Mouse (Mus musculus): ENCODE results near the gene Trim7.
"Not testable (repeated sequence)": the region's sequence is repeated elsewhere in the genome, so short reads cannot be mapped to it uniquely, and the experiment has no call there.

Gene Trim7

DNA sequence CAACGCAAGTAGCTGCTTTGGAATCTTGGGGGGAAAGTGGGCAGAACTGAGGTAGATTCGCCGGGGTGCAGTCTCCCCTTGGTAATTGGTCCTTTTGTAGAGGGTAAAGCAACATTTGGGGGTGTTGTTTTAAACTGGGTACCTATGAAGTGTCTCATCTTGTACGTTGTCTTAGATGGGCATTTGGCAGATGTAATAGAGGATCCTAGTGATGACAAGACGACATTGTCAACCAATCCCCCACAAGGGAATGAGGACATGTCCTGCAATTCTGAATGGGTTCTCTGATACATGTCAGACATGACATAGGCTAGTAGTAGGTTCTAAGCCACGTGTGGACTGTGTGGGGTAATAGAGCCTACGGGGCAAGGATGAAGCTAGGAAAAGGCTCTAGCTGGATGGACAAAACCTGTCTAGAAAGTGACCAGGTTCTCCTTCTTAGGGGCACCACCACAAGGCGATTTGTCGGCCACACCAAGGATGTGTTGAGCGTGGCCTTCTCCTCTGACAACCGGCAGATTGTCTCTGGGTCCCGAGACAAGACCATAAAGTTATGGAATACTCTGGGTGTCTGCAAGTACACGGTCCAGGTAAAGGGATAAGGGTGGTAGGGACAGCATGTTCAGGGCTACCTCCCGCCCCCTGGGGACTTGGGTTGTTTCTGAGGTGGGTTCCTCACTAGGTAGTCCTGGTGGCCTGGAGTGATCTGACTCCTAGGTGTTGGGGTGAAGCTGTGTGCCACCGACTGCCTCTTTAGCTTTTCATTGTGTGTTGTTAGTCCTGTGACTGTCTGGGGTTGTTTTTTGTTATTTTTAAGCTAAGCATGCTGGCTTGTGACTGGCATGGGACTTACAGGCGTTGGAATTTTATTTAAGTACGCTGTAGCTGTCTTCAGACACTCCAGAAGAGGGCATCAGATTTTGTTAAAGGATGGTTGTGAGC, 23.8 kb upstream of the Trim7 start:
- no peak for DNase-seq (ENCODE audit: low spot score in 2 of 2)

DNA sequence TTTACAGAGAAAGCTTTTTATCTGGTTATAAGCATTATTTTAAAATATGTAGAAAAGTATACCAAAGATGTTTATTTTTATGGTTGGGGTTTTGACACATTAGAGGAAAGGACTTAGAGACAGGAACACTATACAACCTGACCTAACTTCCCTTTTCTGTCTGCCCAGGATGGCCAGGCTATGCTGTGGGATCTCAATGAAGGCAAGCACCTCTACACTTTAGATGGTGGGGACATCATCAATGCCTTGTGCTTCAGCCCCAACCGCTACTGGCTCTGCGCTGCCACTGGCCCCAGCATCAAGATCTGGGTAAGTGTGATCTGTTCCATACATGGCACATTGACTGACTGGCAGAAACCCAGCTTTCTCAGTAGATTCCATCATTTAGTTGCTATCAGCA, 22.0 kb upstream of the Trim7 start:
- DNase-seq (ENCODE audit: low spot score in 2 of 2): no peak

DNA sequence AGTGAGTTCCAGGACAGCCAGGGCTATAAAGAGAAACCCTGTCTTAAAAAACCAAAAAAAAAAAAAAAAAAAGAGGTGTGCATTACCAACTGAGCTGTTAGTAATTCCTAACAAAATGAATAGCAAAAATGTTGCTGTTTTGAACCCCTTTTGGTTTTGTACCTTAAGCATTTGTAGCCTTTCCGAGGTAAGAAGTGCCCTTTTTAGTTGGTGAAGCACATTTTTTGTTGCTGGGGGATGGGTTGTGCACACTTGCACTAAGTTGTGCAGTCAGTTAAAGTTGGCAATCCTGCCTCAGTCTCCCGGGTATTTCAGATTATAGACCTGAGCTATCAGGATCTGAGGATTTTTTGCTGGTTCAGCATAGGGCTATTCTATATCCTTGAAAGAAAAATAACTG, 21.0 kb upstream of the Trim7 start:
- no peak for DNase-seq (ENCODE audit: low spot score in 2 of 2)

DNA sequence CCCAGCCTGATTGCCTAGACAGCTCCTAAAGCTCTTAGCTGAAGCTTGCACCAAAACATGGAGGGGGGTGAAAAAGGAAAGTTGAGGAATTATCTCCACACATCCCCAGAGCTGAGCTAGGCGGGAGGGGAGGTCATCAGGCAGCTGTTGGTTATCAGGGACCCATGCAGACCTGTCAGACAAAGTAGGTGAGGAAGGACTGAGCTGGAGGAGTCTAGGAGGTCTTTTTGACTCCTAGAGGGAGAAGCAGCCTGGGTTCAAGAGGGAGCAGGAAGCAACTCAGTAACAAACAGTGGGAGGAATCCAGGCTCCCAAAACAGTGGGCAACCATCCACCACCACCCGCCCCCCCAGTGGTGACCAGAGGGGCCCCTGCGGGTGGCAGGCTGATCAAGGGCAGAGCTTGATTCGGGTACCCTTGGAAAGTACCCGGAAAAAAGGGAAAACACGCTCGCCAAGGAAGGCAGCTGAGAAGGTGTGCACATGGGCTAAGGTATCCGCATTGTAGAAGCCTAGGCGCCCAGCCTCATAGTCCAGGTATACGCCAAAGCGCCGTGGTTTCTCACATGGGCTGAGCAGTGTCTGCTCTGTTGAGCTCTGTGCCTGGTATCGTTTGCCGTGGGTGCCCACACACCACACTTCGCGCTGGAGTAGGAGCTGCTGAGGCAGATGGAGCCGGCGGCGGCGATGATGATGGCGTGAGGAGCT, 18.9 kb upstream of the Trim7 start:
- DNase-seq (ENCODE audit: low spot score in 2 of 2): no peak

DNA sequence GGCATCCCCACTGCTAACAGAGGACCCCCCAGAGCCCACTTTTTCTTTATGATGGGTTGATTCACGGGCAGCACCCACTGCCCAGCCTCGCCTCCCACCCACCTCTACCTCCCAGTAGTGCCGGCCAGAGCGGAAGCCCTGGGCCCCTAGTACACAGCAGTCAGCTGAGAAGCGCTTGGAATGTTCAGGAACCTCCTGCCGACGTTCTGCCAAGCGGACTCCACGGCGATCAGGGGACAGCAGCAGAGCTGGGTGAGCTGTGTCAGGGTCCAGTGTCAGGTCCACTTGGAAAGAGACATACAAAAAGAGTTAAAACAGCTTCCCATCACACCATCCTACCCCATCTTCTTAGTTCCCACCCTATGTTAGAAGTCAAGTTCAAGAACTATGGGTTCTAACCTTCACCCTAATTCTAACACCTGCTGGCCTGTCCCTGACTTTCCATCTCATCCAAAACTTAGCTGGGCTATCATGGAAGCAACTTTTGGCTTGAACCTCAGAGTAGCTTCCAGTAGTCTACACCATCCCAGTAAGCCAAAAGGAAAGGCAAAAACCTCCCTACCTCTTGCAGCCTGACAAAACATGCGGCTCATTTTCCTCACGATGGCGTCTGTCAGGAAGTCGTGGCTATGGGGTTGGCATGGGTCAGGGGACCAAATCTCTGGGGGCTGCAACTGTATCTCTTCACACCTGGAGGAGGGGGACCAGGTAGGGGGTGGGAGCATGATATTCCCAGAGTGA, 18.2 kb upstream of the Trim7 start:
- no peak for DNase-seq (ENCODE audit: low spot score in 2 of 2)

DNA sequence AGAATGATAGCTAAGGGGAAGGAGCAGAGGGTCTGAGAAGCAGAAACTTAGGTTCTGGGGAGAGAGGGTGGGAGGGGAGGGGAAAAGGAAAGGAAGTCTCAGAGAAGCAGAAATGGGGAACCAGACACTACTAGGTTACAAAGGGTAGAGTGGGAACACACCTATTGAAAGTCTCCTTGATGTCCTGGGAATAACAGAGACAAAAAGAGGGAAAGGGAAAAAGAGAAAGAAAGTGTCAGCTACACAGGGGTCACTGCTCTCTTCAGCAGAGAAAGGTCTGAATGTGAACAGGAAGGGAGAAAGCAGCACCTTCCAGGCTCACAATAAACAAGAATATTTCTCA, 17.7 kb upstream of the Trim7 start:
- DNase-seq (ENCODE audit: low spot score in 2 of 2): no peak

DNA sequence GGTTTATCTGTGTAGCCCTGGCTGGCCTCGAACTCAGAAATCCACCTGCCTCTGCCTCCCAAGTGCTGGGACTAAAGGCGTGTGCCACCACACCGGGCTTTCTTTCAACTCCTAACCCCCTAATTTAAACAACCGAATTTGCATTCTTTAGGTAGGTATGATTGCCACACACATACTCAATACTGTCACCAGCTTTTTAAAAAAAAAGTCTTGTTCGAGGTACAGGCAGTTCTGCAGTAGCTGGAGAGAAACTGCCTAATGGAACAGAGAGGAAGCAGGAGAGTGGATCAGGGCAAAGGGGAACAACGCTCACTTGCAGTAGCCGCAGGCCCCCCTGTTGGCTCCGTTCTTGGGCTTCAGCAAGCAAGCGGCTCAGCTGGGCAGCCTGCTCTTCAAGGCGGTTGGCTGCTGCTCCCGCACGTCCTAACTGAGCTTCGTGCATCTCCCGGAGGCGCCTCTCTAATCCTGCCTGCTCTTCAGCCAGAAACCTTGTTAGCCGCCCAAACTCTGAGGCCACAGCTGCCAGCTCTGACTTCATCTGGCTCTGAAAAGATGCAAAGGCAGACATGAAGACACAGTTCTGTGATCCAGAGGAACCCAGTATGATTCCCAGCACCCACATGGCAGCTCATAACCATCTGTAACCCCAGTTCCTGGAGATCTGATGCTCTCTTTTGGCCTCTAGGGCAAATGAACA, 17.1 kb upstream of the Trim7 start:
- no peak for DNase-seq (ENCODE audit: low spot score in 2 of 2)

DNA sequence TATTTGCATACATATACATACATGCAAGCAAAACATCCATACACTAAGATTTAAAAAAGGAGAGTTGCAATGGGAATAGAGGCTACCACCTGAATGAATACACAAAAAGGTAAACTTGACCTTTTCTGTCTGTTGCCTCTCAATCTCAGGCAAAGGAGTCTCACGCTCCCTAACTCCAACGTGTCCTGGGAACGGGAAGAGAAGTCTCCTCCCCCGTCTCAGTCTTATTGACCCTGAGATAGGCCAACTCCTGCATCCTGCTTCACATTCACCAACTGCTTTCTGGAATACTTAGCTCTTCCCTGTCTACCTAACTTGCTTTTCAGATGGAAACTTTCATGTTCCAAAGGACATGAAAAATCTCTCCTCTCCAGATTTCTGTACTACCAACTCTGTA, 16.5 kb upstream of the Trim7 start:
- no peak for DNase-seq (ENCODE audit: low spot score in 2 of 2)

DNA sequence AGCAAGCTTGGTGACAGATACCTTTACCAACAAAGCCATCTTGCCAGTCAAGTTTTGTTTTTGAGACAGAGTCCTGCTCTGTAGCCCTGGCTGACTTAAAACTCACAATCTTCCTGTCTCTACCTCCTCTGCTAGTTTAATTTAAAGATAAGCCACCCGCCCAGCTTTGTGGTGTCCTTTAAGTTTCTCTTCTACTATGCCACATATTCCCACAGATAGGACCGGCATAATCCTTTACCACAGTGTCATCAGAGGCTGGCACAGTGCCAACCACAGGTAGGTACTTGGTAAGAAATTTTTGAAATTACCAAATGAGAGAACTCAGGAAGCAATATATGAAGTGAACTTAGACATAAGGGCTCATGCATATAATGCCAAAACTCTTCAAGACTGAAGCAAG, 15.8 kb upstream of the Trim7 start:
- DNase-seq (ENCODE audit: low spot score in 2 of 2): no peak

DNA sequence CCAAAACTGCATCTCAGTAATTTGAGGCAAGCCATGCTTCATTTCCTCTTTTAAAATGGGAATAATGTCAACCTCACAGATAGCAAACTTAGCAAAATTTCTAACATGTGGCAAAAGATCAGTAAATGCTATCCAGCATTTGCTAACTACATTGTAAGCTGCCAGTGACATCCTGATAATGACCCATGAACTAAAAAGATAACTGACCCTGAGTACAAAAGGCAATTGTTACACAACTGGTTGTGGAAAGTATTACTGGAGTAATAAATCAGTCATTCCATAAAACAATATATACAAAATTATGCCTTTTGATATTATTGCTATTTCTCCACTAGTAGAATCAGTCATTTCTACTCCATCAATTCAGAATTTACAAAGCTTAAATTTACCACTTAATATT, 12.2 kb upstream of the Trim7 start:
- no peak for DNase-seq (ENCODE audit: low spot score in 2 of 2)

DNA sequence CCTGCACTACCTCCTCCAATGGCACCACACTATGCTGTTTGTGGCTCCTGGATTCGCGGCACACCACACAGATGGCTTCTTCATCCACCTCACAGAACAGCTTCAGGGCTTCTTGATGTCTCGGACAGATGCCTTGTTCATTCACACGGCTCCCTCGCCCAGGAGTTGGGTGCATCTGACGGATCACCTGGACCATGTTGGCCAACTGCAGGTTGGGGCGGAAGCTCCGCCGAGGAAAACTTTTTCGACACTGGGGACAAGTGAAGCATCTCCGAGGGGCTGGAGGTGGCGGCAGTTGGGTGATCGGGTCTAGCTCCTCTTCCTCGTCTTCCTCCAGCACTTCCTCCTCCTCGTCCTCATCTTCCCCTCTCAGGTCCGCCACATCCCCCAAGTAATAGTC, 10.1 kb upstream of the Trim7 start:
- no peak for DNase-seq (ENCODE audit: low spot score in 2 of 2)

DNA sequence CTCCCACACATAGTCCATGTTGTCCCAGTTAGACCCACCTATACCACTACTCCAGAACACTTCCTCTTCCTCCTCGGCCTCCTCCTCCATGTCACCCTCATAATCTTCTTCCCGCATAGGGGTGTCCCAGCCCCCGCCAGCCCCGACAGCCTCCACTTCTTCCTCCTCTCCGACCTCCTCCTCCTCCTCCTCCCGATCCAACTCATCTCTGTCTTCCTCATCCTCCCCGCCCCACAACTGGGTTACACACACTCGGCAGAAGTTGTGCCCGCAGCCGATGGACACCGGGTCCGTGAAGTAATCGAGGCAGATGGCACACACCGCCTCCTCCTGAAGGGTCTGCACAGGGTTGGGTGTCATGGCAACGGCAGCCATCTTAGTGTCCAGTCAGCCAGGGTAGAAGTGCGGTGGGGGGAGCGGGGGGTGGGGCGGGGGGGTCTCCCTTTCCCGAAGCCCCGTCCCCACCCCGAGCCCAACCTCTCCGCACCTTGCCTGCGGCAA, 9.6 kb upstream of the Trim7 start:
- DNase-seq (ENCODE audit: low spot score in 2 of 2): peak; percentile 24 to 32

DNA sequence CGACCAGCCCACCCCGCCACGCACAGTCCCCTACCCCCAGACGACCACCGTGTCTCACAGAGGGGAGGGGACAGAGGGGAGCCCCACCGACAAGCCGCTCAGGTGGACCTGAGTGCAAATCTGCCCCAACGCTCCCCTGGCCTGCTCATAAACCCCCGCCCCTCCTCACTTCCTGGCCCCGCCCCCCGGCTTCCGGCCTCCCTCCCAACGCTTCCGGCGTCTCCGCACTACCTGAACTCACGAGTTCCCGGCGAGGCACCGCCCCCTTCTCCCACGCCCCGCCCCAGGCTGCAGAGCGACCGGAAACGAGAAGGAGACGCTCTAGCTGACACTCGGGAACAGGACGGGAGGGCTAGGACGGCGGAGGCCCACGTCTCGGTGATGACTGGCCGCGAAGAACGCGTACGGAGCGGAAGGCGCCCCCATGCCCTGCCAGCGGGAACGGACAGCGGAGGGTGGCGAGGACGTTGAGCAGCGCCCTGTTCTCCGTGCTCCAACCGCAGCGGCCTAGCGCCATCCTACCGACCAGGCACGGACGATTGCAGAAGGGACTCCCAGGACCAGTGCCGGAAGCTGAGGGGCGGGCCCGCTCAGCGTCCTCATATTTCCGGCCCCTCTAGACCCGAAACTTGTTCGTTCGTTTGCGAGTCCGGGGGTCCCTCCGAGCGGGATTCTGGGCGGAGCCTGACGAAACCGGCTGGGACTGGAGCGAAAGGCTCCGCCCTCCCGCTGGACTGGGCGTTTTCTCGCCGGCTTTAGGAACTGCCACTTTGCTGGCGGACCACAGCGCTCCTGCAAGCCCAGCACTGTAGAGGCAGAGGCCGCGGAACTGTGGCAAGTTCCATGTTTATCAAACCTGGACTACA, 8.9 kb upstream of the Trim7 start, which contains the start of gene Trim41:
Gene Trim41 (minus strand): TSS at position 554 of the 866 bp plus-strand sequence.
- DNase-seq (ENCODE audit: low spot score in 2 of 2): peak; percentile 99

DNA sequence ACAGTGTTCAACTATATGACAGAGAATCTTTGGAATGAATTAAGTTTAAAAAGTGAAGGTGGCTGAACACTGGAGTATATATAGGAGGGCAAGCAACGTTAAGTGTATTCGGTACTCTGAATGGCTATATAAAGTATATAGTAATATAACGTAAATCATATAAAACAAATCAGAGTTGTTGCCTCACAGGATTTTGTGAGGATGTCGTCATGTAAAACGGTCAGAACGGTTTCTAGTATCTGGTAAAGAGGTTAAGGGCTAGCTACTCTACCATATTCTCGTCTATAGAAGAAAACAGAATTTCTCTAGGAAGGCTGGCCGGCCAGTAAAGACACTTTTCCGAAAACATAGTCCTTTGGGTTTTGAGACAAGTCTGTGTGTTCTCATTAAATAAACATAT, 8.1 kb upstream of the Trim7 start:
- DNase-seq (ENCODE audit: low spot score in 2 of 2): peak in 1 of 2 experiments; percentile 16

DNA sequence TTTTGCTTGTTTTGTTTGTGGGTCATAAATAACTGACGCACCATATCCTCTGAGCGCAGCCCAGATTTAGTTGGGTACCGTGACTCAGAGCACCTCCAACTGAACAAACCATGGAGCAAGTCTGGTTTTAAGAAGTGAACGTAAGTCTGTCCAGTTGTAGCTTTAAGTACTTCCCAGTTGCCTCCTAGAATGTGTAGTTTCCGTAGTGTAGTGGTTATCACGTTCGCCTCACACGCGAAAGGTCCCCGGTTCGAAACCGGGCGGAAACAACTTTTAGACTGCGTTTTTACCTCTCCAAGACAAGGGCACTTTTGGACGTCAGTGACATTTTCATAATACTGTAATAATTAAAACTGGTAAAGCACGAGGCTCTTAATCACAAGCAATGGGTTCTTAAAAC, 7.6 kb upstream of the Trim7 start:
- peak; percentile 88 to 89 for DNase-seq (ENCODE audit: low spot score in 2 of 2)

DNA sequence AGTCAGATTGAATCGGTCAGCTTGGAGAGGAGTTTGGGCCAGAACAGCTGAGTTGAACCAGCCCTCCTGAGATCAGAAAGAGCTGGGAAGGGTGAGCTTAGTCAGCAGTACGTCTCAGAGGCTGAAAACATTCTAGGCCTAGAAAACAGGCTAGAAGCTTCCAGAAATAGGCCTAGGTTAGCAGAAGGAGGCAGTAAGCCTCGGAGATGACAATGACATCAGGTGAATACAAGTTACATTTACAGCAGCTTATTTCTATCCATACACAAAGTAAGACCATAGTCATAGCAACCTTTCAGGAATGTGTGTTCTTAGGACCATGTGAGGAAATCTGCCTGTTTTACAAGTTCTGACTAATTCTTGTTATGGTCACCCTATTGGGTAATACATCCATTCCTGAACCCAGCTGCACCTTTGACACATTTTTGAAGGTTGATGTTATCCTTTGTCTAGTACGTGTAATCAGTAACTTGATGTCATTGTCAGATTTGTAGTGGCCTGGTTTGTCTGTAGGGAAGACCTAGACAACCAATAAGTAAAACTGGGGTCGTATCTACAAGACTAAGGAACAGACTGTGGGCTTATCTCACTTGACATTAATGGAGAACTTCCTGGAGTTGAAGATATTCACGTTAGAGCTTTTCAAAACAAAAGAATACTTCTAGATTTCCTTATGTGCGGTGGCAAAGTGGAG, 6.2 kb upstream of the Trim7 start:
- no peak for DNase-seq (ENCODE audit: low spot score in 2 of 2)

DNA sequence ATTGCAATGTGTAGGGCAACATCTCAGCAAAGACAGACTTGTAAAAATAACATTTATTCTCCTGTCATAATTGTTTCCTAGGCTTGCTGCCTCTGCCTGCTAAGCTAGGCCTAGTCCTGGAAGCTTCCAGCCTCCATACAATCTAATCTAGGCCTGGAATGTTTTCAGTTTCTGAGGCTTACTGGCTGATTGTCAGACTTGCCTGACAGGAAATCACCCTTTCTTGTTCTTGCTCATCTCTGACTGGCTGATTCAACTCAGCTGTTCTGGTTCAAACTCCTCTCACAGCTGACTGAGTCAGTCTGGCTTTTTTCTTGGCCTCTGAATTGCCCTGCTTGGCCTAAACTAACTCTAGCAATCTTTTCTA, 5.6 kb upstream of the Trim7 start:
- DNase-seq (ENCODE audit: low spot score in 2 of 2): no peak

DNA sequence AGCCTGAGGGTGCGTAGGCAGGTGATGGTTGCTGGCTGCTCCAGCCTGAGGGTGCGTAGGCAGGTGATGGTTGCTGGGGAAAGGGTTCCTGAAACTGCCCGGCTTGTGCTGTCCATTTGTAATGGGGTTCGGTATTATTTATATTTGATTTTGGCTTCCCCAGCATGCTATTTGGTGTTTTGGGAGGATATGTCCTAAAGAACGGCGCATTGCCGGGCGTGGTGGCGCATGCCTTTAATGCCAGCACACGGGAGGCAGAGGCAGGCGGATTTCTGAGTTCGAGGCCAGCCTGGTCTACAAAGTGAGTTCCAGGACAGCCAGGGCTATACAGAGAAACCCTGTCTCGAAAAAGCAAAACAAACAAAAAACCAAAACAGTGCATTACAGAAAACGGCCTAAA, 4.6 kb upstream of the Trim7 start:
- DNase-seq (ENCODE audit: low spot score in 2 of 2): not testable (repeated sequence)

DNA sequence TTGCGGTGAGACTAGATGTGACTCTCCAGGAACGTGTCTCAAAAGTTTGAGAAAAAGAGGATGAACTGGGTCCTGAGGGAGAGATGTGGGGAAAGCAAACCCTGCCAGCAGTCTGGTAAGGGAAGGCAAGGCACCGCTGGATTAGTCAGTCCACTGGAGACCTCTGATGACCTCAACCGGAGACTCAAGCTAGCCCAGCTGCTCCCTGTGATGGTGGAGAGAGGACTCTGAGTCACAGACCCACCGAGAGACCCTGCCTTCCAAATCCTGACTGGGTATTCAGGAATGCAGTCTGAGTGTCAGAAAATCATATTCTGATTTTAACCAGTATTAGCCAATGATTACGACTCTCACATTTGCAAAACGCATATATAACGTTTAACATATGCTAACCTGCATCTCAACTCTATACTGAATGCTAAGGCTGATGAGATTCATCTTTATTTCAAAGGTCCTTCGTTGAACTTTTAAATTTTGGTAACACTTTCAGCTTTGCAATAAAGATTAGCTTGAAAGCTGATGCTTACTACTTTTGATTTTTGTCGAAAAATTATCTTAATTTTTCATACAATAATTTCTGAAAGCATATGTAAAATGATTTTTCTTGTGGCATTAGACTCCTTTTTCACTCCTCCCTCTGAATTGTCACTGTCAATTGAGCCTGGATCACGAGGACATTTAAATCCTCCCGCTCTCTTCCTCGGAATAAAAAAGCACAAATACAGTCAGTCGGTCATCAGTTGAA, 3.0 kb upstream of the Trim7 start:
- no peak for DNase-seq (ENCODE audit: low spot score in 2 of 2)

Data from natural killer cell, adult 2 months (primary cell).